Mouse (Mus musculus) liver, postnatal 0 days (tissue): ENCODE results near the gene Thop1.

Experiments used
- CTCF ChIP-seq: sonication (generic); IDR thresholded peaks from 2 replicates; pipeline ENCODE4 v1.5.1; 2016; ENCODE audit warnings: antibody characterized with exemption, low read depth
- EP300 ChIP-seq: IDR thresholded peaks from 2 replicates; pipeline ENCODE4 v1.6.1; 2016; ENCODE audit warnings: antibody characterized with exemption, low read depth, mild to moderate bottlenecking

DNA sequence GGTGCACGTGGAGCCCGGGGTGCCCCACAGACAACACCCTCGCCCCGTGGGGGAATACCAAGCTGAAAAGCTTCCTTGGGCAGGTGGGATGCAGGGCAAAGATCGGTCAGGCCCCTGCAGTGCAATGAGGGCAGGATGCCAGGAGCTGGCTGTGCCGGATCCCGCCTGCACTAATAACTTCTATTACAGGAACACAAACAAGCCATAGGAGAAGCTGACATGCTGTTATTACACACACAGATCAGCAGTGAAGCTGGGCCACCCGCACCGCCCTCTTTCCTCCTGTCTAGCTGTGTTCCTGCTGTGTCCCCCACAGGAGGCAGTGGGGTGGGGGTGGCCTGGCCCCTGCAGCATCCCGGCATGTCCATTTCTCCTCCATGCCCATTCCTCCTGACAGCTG, 40.8 kb upstream of the Thop1 start:
- no peak for TF ChIP-seq CTCF
- TF ChIP-seq EP300: no peak
